Mouse (Mus musculus) limb, embryonic 11.5 days (tissue): Measurements from ENCODE around the gene Sdk2. TPM values are rescaled to one million over a fixed set of nuclear protein-coding genes. Genes with fewer than 3 reads are reported as not detected.

Experiments
- ATAC-seq: fragments of 200-750 bp; cut with Nextera tagmentation; 2 replicates; pipeline ENCODE4 v1.8.0; 2017; ENCODE audit warnings: low read depth; ENCODE audit not compliant: insufficient number of reproducible peaks, low FRiP score, low TSS enrichment
- DNase-seq: peaks from one replicate; pipeline ENCODE4 v3.0.0-alpha.2; 2015; ENCODE audit warnings: low spot score
- H3K27ac ChIP-seq: fragments of 300-500 bp; sonication (generic); replicated peaks from 2 replicates; pipeline ENCODE4 v1.5.1; 2014; ENCODE audit warnings: low read depth, mild to moderate bottlenecking, low read length
- H3K27me3 ChIP-seq: fragments of 300-500 bp; sonication (generic); 2 replicates; pipeline ENCODE4 v1.6.1; 2014; ENCODE audit warnings: mild to moderate bottlenecking, low read length, mixed read lengths; ENCODE audit not compliant: control insufficient read depth, insufficient read depth
- H3K36me3 ChIP-seq: fragments of 300-500 bp; sonication (generic); 2 replicates; pipeline ENCODE4 v1.6.1; 2014; ENCODE audit warnings: mild to moderate bottlenecking, low read length, moderate library complexity, mixed read lengths; ENCODE audit not compliant: control insufficient read depth, insufficient read depth
- H3K4me1 ChIP-seq: fragments of 300-500 bp; sonication (generic); 2 replicates; pipeline ENCODE4 v1.6.1; 2014; ENCODE audit warnings: low read length, mixed read lengths; ENCODE audit not compliant: control insufficient read depth, insufficient read depth
- H3K4me2 ChIP-seq: fragments of 300-500 bp; sonication (generic); 2 replicates; pipeline ENCODE4 v1.6.1; 2014; ENCODE audit warnings: low read depth, mild to moderate bottlenecking, moderate library complexity; ENCODE audit not compliant: severe bottlenecking
- H3K4me3 ChIP-seq: fragments of 300-500 bp; sonication (generic); 2 replicates; pipeline ENCODE4 v1.5.1; 2014; ENCODE audit warnings: low read depth, low read length
- H3K9ac ChIP-seq: fragments of 300-500 bp; sonication (generic); 2 replicates; pipeline ENCODE4 v1.6.1; 2014; ENCODE audit warnings: mild to moderate bottlenecking, low read length
- H3K9me3 ChIP-seq: fragments of 300-500 bp; sonication (generic); 2 replicates; pipeline ENCODE4 v1.6.1; 2016; ENCODE audit warnings: low read length; ENCODE audit not compliant: control insufficient read depth
- WGBS: fragments of 180-500 bp; shearing (Covaris S2); extraction: QIAGEN DNeasy Blood & Tissue Kit; methylation state at CpG from one replicate; pipeline ENCODE4 v1.1.7; 2014; 5-methylcytosine and 5-hydroxymethylcytosine counted together
- polyA plus RNA-seq: library from polyadenylated mRNA; unstranded; fragments of >200 nt; fragmentation: Nextera tagmentation; extraction: Ambion mirVana; gene quantifications from 2 replicates; pipeline ENCODE4 v1.2.1, GENCODE M21; 2014

The Sdk2 gene
- polyA plus RNA-seq, 1 experiment from 2014 or later, result 0.60 TPM

- Histone ChIP-seq H3K4me3 (no peak overlapping the region), H3K4me1 (peaks cover 28% of the 10 kb centered on the region), H3K27me3 (no peaks in the 10 kb centered on the region), H3K36me3 (no peaks in the 10 kb centered on the region; the same call in 1 of the 2 replicates), H3K9ac (no peak overlapping the region), H3K4me2 (no peak overlapping the region), H3K27ac (no peak overlapping the region), H3K9me3 (no peaks in the 10 kb centered on the region)
- ATAC-seq (no peak), DNase-seq (no peak)
- 49% methylated on average over 9 of the region's 9 CpGs for WGBS
Observed at GRCm38 (mm10) chr11:113806382-113807077, 260.3 kb downstream of the Sdk2 start.

- H3K27ac ChIP-seq, result no peak overlapping the region
- no peaks in the 10 kb centered on the region for H3K9me3 ChIP-seq
- ATAC-seq, result no peak
- H3K4me1 ChIP-seq, result peaks cover 26% of the 10 kb centered on the region
- H3K27me3 ChIP-seq, result no peaks in the 10 kb centered on the region
- no peak overlapping the region for H3K9ac ChIP-seq
- no peak overlapping the region for H3K4me2 ChIP-seq
- H3K36me3 ChIP-seq, result no peaks in the 10 kb centered on the region; the same call in 1 of the 2 replicates
- no peak for DNase-seq
- H3K4me3 ChIP-seq, result no peak overlapping the region
- 67% methylated on average over 10 of the region's 10 CpGs for WGBS
Observed at GRCm38 (mm10) chr11:113805974-113806373, 260.9 kb downstream of the Sdk2 start.

- no peaks in the 10 kb centered on the region; the same call in 1 of the 2 replicates for H3K36me3 ChIP-seq
- no peak overlapping the region for H3K4me3 ChIP-seq
- no peaks in the 10 kb centered on the region for H3K9me3 ChIP-seq
- H3K27ac ChIP-seq, result no peak overlapping the region
- ATAC-seq (no peak), DNase-seq (peak; percentile 67)
- H3K27me3 ChIP-seq, result no peaks in the 10 kb centered on the region
- H3K9ac ChIP-seq, result no peak overlapping the region
- no peak overlapping the region for H3K4me2 ChIP-seq
- 66% methylated on average over 9 of the region's 9 CpGs for WGBS
- H3K4me1 ChIP-seq, result peaks cover 20% of the 10 kb centered on the region
Observed at GRCm38 (mm10) chr11:113803321-113803941, 263.4 kb downstream of the Sdk2 start.

- Histone ChIP-seq H3K4me3 (no peak overlapping the region), H3K9me3 (no peaks in the 10 kb centered on the region), H3K9ac (no peak overlapping the region), H3K36me3 (no peaks in the 10 kb centered on the region; the same call in 1 of the 2 replicates), H3K4me2 (no peak overlapping the region), H3K4me1 (peaks cover 22% of the 10 kb centered on the region), H3K27ac (no peak overlapping the region), H3K27me3 (no peaks in the 10 kb centered on the region)
- 47% methylated on average over 12 of the region's 12 CpGs for WGBS
- no peak for ATAC-seq
- DNase-seq, result no peak
Observed at GRCm38 (mm10) chr11:113802456-113802855, 264.4 kb downstream of the Sdk2 start.

GRCm38 (mm10) chr11:113800026-113800425 lies 266.8 kb downstream of the Sdk2 start:
- Histone ChIP-seq H3K4me2 (no peak overlapping the region), H3K4me1 (peaks cover 15% of the 10 kb centered on the region), H3K27me3 (no peaks in the 10 kb centered on the region), H3K4me3 (no peak overlapping the region), H3K9ac (no peak overlapping the region), H3K27ac (no peak overlapping the region), H3K36me3 (no peaks in the 10 kb centered on the region; the same call in 1 of the 2 replicates), H3K9me3 (no peaks in the 10 kb centered on the region)
- ATAC-seq (no peak), DNase-seq (no peak)
- 94% methylated on average over 12 of the region's 12 CpGs for WGBS

GRCm38 (mm10) chr11:113799041-113799447 lies 267.8 kb downstream of the Sdk2 start:
- Histone ChIP-seq H3K4me2 (no peak overlapping the region), H3K4me1 (peaks cover 15% of the 10 kb centered on the region), H3K27ac (no peak overlapping the region), H3K27me3 (no peaks in the 10 kb centered on the region), H3K4me3 (no peak overlapping the region), H3K9me3 (no peaks in the 10 kb centered on the region), H3K9ac (no peak overlapping the region), H3K36me3 (no peaks in the 10 kb centered on the region; the same call in 1 of the 2 replicates)
- 90% methylated on average over 14 of the region's 14 CpGs for WGBS
- ATAC-seq, result no peak
- no peak for DNase-seq

GRCm38 (mm10) chr11:113798011-113798410 lies 268.8 kb downstream of the Sdk2 start:
- H3K9me3 ChIP-seq, result no peaks in the 10 kb centered on the region
- no peaks in the 10 kb centered on the region for H3K27me3 ChIP-seq
- H3K9ac ChIP-seq, result no peak overlapping the region
- 81% methylated on average over 6 of the region's 6 CpGs for WGBS
- no peaks in the 10 kb centered on the region; the same call in 1 of the 2 replicates for H3K36me3 ChIP-seq
- ATAC-seq (no peak), DNase-seq (no peak)
- no peak overlapping the region for H3K4me2 ChIP-seq
- H3K27ac ChIP-seq, result no peak overlapping the region
- peaks cover 15% of the 10 kb centered on the region for H3K4me1 ChIP-seq
- H3K4me3 ChIP-seq, result no peak overlapping the region

GRCm38 (mm10) chr11:113797014-113797983 lies 269.5 kb downstream of the Sdk2 start:
- H3K27ac ChIP-seq, result no peak overlapping the region
- H3K9ac ChIP-seq, result no peak overlapping the region
- DNase-seq, result no peak

More at GRCm38 (mm10) chr11:113797014-113797983, 269.5 kb downstream of the Sdk2 start:
- no peak for ATAC-seq
- Histone ChIP-seq H3K4me1 (peaks cover 9% of the 10 kb centered on the region), H3K36me3 (no peaks in the 10 kb centered on the region; the same call in 1 of the 2 replicates), H3K4me2 (no peak overlapping the region), H3K9me3 (no peaks in the 10 kb centered on the region), H3K4me3 (no peak overlapping the region), H3K27me3 (no peaks in the 10 kb centered on the region)
- WGBS, result 77% methylated on average over 19 of the region's 19 CpGs
